Mouse (Mus musculus) G1E (cell line): ENCODE measurements at regions not wholly inside any gene's neighbourhood (a gene's known extent, or its start where the extent isn't known, plus 50 kb on each side); places are given as distances from the start of the nearest gene placed in this dataset.

ENCODE experiments used
- ATAC-seq: 2 replicates; pipeline ENCODE4 v1.8.0; 2016; ENCODE audit warnings: mild to moderate bottlenecking; ENCODE audit not compliant: insufficient number of reproducible peaks, poor library complexity, low FRiP score, severe bottlenecking; ENCODE audit errors: extremely low read depth
- DNase-seq: peaks from one replicate; pipeline ENCODE4 v3.0.0; 2012; ENCODE audit warnings: low spot score
- H3K27me3 ChIP-seq: 2 replicates; pipeline ENCODE4 v1.6.1; 2012; ENCODE audit warnings: mild to moderate bottlenecking, low read length, inconsistent platforms; ENCODE audit not compliant: insufficient read depth
- H3K36me3 ChIP-seq: replicated peaks from 2 replicates; pipeline ENCODE3; 2012; ENCODE audit warnings: mild to moderate bottlenecking, inconsistent platforms
- H3K4me1 ChIP-seq: 2 replicates; pipeline ENCODE4 v1.6.1; 2012; ENCODE audit warnings: low read depth, low read length, inconsistent platforms, mixed read lengths; ENCODE audit not compliant: insufficient read depth
- H3K4me3 ChIP-seq: 2 replicates; pipeline ENCODE4 v1.5.1; 2012; ENCODE audit warnings: low read depth, mild to moderate bottlenecking, inconsistent platforms, low read length, moderate library complexity, mixed read lengths
- H3K9me3 ChIP-seq: replicated peaks from 2 replicates; pipeline ENCODE4 v1.6.1; 2012; ENCODE audit warnings: inconsistent platforms
- CTCF ChIP-seq: IDR thresholded peaks from 2 replicates; pipeline ENCODE4 v1.5.1; 2012; ENCODE audit warnings: low read depth, low read length, inconsistent platforms, mixed read lengths
- GATA1 ChIP-seq: IDR thresholded peaks from 2 replicates; pipeline ENCODE4 v1.6.1; 2012; ENCODE audit warnings: borderline replicate concordance, low read length, inconsistent platforms, mixed read lengths
- GATA2 ChIP-seq: IDR thresholded peaks from 2 replicates; pipeline ENCODE4 v1.6.1; 2012; ENCODE audit warnings: low read depth, low read length, inconsistent platforms, borderline replicate concordance
- POLR2AphosphoS5 ChIP-seq: IDR thresholded peaks from 2 replicates; pipeline ENCODE4 v1.6.1; 2012; ENCODE audit warnings: low read depth, low read length, inconsistent platforms; ENCODE audit not compliant: insufficient replicate concordance
- TAL1 ChIP-seq: conservative IDR thresholded peaks from 2 replicates; pipeline ENCODE4 v1.6.1; 2012; ENCODE audit warnings: low read depth, low read length, inconsistent platforms, mixed read lengths

DNA sequence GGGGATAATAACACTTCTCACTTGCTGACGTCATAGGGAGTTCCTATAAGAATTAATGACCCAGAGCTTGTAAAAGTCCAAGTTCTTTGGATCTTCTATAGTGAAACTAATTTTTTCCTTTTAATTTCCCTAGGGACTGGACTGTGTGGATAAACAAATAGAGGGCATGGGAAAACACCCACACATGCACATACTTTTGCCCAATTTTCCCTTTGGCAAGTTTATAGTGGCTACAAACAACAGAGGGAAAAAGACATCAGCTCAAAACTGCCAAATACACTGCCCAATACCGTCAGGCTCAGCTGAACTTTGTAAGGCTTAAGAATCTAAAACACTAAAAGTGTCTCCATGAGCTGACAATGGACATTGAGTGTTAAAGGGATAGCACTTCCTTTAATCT lies 420.1 kb upstream of the Jag1 start:
- no peak overlapping the region for H3K4me3 ChIP-seq
- H3K4me1 ChIP-seq: no peaks in the 10 kb centered on the region
- no peak for TF ChIP-seq POLR2AphosphoS5
- TF ChIP-seq TAL1: no peak
- TF ChIP-seq GATA1: no peak
- TF ChIP-seq CTCF: no peak
- no peak for TF ChIP-seq GATA2
- H3K27me3 ChIP-seq: no peaks in the 10 kb centered on the region
- H3K9me3 ChIP-seq: peaks cover 4% of the 10 kb centered on the region
- ATAC-seq (no peak), DNase-seq (no peak)
- H3K36me3 ChIP-seq: no peaks in the 10 kb centered on the region

DNA sequence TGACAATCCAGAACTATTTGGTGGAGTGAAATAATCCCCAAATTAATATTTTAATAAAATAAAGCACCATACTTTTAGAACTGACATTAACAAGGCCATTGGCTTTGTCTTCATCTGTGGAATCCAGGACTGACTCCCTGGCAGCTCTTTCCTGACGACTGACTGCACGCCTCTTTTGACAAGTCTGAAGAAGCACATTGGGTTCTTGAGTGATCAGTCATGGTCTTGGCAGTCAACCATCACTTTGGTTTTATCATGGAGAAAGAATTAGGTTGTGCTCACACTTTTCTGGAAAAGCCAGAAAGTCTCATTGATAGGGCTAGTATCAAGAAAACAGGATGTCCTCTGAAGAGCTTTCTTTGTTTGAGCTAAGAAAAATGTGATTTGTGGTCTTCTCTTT lies 399.8 kb upstream of the Jag1 start:
- DNase-seq: no peak
- Histone ChIP-seq H3K9me3 (peaks cover 2% of the 10 kb centered on the region; the same call in 1 of the 2 replicates), H3K4me1 (no peaks in the 10 kb centered on the region), H3K4me3 (no peak overlapping the region), H3K36me3 (no peaks in the 10 kb centered on the region), H3K27me3 (no peaks in the 10 kb centered on the region)
- no peak for ATAC-seq
- TF ChIP-seq GATA1 (no peak), POLR2AphosphoS5 (no peak), TAL1 (no peak), CTCF (no peak), GATA2 (no peak)

DNA sequence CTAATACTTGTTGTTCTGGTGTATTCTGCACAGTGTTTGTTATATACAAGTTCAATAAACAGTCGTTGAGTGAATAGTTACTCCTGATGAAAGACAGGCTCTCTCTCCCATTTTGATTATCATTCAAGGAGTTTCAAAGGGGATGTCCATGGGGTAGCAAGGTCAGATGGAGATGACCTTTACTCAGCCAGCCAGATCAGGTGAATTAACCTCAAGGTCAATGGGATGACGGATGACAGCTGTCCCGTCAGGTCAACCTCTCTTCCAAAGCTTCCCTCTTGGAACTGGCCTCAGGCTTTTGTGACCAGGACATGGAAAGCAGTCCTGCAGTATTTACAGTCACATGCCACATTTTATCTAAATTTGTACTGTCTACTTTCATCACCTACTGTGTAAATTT lies 398.6 kb upstream of the Jag1 start:
- Histone ChIP-seq H3K4me3 (no peak overlapping the region), H3K4me1 (no peaks in the 10 kb centered on the region), H3K9me3 (peaks cover 2% of the 10 kb centered on the region; the same call in 1 of the 2 replicates), H3K36me3 (no peaks in the 10 kb centered on the region), H3K27me3 (no peaks in the 10 kb centered on the region)
- DNase-seq (no peak), ATAC-seq (no peak)
- no peak for TF ChIP-seq CTCF
- TF ChIP-seq POLR2AphosphoS5: no peak
- no peak for TF ChIP-seq GATA2
- TF ChIP-seq TAL1: no peak
- TF ChIP-seq GATA1: no peak

DNA sequence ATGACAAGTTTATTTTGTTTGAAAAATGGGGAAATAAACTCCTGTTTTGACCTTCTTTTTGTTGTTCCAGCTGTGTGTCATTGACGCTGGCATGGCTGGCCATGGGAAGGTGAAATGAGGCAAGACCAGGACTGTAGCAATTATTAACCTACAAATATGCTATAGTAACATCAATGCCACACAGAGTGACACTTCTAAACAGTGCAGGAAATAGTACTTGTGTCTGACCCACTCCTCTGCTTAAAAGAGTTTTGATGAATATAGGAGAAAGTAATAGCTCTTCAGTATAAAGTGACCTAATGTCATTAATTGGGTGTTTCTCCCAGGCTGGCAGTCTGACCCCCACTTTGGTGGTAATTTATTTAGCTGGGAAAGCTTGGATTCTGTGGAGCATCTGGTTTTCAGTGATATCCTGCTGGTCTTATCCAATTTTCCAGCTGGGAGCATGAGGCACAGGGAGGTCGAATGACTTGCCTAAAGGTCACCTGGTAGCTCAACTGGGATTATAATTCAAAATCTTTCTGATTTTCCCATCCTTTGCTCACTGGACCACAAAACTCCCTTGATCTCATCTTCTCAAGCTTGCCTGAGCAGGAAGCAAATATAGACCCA lies 397.6 kb upstream of the Jag1 start:
- ATAC-seq: no peak; the same call in 1 of the 2 replicates
- TF ChIP-seq TAL1 (no peak), GATA2 (no peak), CTCF (no peak), GATA1 (no peak), POLR2AphosphoS5 (no peak)
- Histone ChIP-seq H3K4me1 (no peaks in the 10 kb centered on the region), H3K27me3 (no peaks in the 10 kb centered on the region), H3K36me3 (no peaks in the 10 kb centered on the region), H3K4me3 (no peak overlapping the region), H3K9me3 (peaks cover 2% of the 10 kb centered on the region; the same call in 1 of the 2 replicates)
- DNase-seq: no peak

DNA sequence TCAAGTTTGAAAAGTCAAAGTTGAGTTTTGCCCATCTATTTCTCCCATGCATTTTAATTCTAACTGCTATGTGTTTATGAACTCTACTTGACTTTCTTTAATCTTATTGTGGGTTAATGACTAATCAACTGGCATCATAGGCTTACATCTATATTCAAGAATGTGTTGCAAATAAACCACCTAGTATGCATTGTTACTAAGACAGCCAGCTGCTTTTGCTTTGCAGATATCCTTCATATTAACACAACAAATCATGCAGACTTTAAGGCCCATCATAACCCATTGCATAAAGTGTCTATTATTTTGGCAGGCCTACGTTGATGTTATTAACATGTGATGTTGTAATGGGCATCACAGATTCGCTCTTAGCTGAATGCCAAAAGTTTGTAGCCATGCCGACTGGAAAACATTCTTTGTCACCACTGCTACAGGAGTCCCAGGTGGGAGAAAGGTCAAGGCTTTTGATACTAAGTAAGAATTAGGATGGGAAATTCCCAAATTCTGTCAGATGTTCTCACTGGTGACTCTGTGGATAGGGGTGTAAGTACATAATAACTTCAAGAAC lies 394.3 kb upstream of the Jag1 start:
- DNase-seq: no peak
- Histone ChIP-seq H3K4me1 (no peaks in the 10 kb centered on the region), H3K27me3 (no peaks in the 10 kb centered on the region), H3K36me3 (no peaks in the 10 kb centered on the region), H3K9me3 (peaks cover 8% of the 10 kb centered on the region), H3K4me3 (no peak overlapping the region)
- no peak for TF ChIP-seq POLR2AphosphoS5
- no peak for TF ChIP-seq CTCF
- TF ChIP-seq GATA1: no peak
- no peak for TF ChIP-seq GATA2
- no peak for TF ChIP-seq TAL1
- no peak for ATAC-seq

DNA sequence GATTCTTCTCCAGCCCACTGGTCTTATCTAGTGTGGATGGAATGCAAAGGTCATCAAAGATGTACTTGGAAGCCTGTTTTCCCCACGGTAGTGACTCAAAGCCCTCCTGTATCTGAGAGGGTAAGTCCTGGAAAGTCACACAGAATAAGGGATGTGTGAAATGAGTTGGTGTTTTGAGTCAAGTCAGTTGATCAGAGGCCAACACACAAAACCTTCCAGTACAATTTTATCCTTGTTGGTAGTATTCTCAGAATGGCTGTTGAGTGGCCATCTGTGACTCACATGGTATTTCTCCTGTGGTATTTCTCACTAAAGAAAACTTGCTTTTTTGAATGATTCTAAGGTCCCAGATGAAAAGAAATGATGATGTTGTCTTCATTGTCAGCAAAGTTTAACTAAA lies 384.8 kb upstream of the Jag1 start:
- no peaks in the 10 kb centered on the region for H3K36me3 ChIP-seq
- H3K4me3 ChIP-seq: no peak overlapping the region
- 0 out of 2 replicates have a peak, but pooled peaks cover 4% of the 10 kb centered on the region for H3K9me3 ChIP-seq
- no peaks in the 10 kb centered on the region for H3K27me3 ChIP-seq
- no peak for DNase-seq
- TF ChIP-seq POLR2AphosphoS5: no peak
- TF ChIP-seq TAL1: no peak
- TF ChIP-seq GATA2: no peak
- no peak for TF ChIP-seq CTCF
- no peak for TF ChIP-seq GATA1
- ATAC-seq: no peak
- H3K4me1 ChIP-seq: no peaks in the 10 kb centered on the region
